Mouse (Mus musculus) intestine, embryonic 16.5 days (tissue): Measurements from ENCODE around the gene Cyth2. TPM values are rescaled to one million over a fixed set of nuclear protein-coding genes. Genes with fewer than 3 reads are reported as not detected.
A peak's percentile ranks its signal among the peaks of the same experiment; 100 is the strongest.

ENCODE experiments used
- ATAC-seq: fragments of 200-750 bp; cut with Nextera tagmentation; 2 replicates; pipeline ENCODE4 v1.8.0; 2017; ENCODE audit warnings: moderate TSS enrichment, moderate library complexity
- H3K27ac ChIP-seq: fragments of 300-500 bp; sonication (generic); 2 replicates; pipeline ENCODE4 v1.5.1; 2014; ENCODE audit warnings: mild to moderate bottlenecking, low read length
- H3K27me3 ChIP-seq: fragments of 300-500 bp; sonication (generic); replicated peaks from 2 replicates; pipeline ENCODE4 v1.6.1; 2014; ENCODE audit warnings: low read length, control low read depth, mixed read lengths; ENCODE audit not compliant: control insufficient read depth, insufficient read depth
- H3K36me3 ChIP-seq: fragments of 300-500 bp; sonication (generic); 2 replicates; pipeline ENCODE4 v1.6.1; 2014; ENCODE audit warnings: low read length, control low read depth; ENCODE audit not compliant: control insufficient read depth, insufficient read depth
- H3K4me1 ChIP-seq: fragments of 300-500 bp; sonication (generic); 2 replicates; pipeline ENCODE4 v1.6.1; 2014; ENCODE audit warnings: low read length, control low read depth, mixed read lengths; ENCODE audit not compliant: control insufficient read depth, insufficient read depth
- H3K4me2 ChIP-seq: fragments of 300-500 bp; sonication (generic); 2 replicates; pipeline ENCODE4 v1.6.1; 2014; ENCODE audit warnings: low read depth, low read length, control low read depth
- H3K4me3 ChIP-seq: fragments of 300-500 bp; sonication (generic); 2 replicates; pipeline ENCODE4 v1.5.1; 2014; ENCODE audit warnings: mild to moderate bottlenecking, low read length
- H3K9ac ChIP-seq: fragments of 300-500 bp; sonication (generic); 2 replicates; pipeline ENCODE4 v1.6.1; 2014; ENCODE audit warnings: low read depth, low read length
- H3K9me3 ChIP-seq: fragments of 300-500 bp; sonication (generic); 2 replicates; pipeline ENCODE4 v1.6.1; 2016; ENCODE audit warnings: low read length, control low read depth; ENCODE audit not compliant: control insufficient read depth
- WGBS: fragments of 180-500 bp; shearing (Covaris S2); extraction: QIAGEN DNeasy Blood & Tissue Kit; methylation state at CpG from one replicate; pipeline ENCODE4 v1.1.7; 2014; 5-methylcytosine and 5-hydroxymethylcytosine counted together
- polyA plus RNA-seq: library from polyadenylated mRNA; unstranded; fragments of >200 nt; fragmentation: Nextera tagmentation; extraction: Ambion mirVana; gene quantifications from 2 replicates; pipeline ENCODE4 v1.2.1, GENCODE M21; 2015

The Cyth2 gene
- polyA plus RNA-seq, 1 experiment from 2014 or later: 77.1 TPM

GRCm38 (mm10) chr7:45815984-45816351 lies 1.6 kb upstream of the Cyth2 start:
- peaks cover 22% of the 10 kb centered on the region for H3K4me1 ChIP-seq
- WGBS: 54% methylated on average over 2 of the region's 2 CpGs
- no peak overlapping the region for H3K4me2 ChIP-seq
- peaks cover 13% of the 10 kb centered on the region; the same call in 1 of the 2 replicates for H3K36me3 ChIP-seq
- no peak overlapping the region for H3K27ac ChIP-seq
- ATAC-seq: no peak
- H3K9ac ChIP-seq: no peak overlapping the region
- H3K9me3 ChIP-seq: no peaks in the 10 kb centered on the region
- H3K27me3 ChIP-seq: no peaks in the 10 kb centered on the region
- no peak overlapping the region for H3K4me3 ChIP-seq

GRCm38 (mm10) chr7:45815323-45815983 lies 1.1 kb upstream of the Cyth2 start:
- no peaks in the 10 kb centered on the region for H3K27me3 ChIP-seq
- H3K4me1 ChIP-seq: peaks cover 22% of the 10 kb centered on the region
- no peak for ATAC-seq
- no peak overlapping the region for H3K9ac ChIP-seq
- 64% methylated on average over 10 of the region's 10 CpGs for WGBS
- H3K4me2 ChIP-seq: no peak overlapping the region
- no peaks in the 10 kb centered on the region for H3K9me3 ChIP-seq
- H3K36me3 ChIP-seq: peaks cover 14% of the 10 kb centered on the region; the same call in 1 of the 2 replicates
- no peak overlapping the region for H3K4me3 ChIP-seq
- H3K27ac ChIP-seq: no peak overlapping the region

- Histone ChIP-seq H3K27me3 (no peaks in the 10 kb centered on the region), H3K4me2 (peak overlapping the region; percentile 54), H3K4me3 (peak overlapping the region; percentile 37), H3K9me3 (no peaks in the 10 kb centered on the region), H3K4me1 (peaks cover 22% of the 10 kb centered on the region), H3K36me3 (peaks cover 16% of the 10 kb centered on the region; the same call in 1 of the 2 replicates), H3K9ac (no peak overlapping the region), H3K27ac (no peak overlapping the region)
- ATAC-seq: no peak
- 4% methylated on average over 5 of the region's 5 CpGs for WGBS
These were observed 460 bp upstream of the Cyth2 start for GRCm38 (mm10) chr7:45814841-45815240.

GRCm38 (mm10) chr7:45812921-45813320 lies 1.5 kb downstream of the Cyth2 start:
- Histone ChIP-seq H3K4me3 (peak overlapping the region; percentile 100), H3K4me2 (peak overlapping the region; percentile 85), H3K27me3 (no peaks in the 10 kb centered on the region), H3K9me3 (no peaks in the 10 kb centered on the region), H3K9ac (peak overlapping the region; percentile 99), H3K36me3 (peaks cover 28% of the 10 kb centered on the region), H3K27ac (no peak overlapping the region), H3K4me1 (peaks cover 22% of the 10 kb centered on the region)
- WGBS: 83% methylated on average over 8 of the region's 8 CpGs
- ATAC-seq: no peak

- Histone ChIP-seq H3K36me3 (peaks cover 36% of the 10 kb centered on the region), H3K9me3 (no peaks in the 10 kb centered on the region), H3K4me1 (peaks cover 15% of the 10 kb centered on the region), H3K9ac (no peak overlapping the region), H3K27ac (no peak overlapping the region), H3K4me2 (no peak overlapping the region), H3K27me3 (no peaks in the 10 kb centered on the region), H3K4me3 (no peak overlapping the region)
- 82% methylated on average over 14 of the region's 14 CpGs for WGBS
- no peak for ATAC-seq
These were observed 4.9 kb downstream of the Cyth2 start for GRCm38 (mm10) chr7:45809276-45810075.

- Histone ChIP-seq H3K4me1 (peaks cover 15% of the 10 kb centered on the region), H3K27me3 (no peaks in the 10 kb centered on the region), H3K4me2 (no peak overlapping the region), H3K27ac (no peak overlapping the region), H3K36me3 (peaks cover 36% of the 10 kb centered on the region), H3K9me3 (no peaks in the 10 kb centered on the region), H3K4me3 (no peak overlapping the region), H3K9ac (no peak overlapping the region)
- WGBS: 42% methylated on average over 10 of the region's 11 CpGs
- ATAC-seq: no peak
These were observed 5.9 kb downstream of the Cyth2 start for GRCm38 (mm10) chr7:45808471-45808870.

GRCm38 (mm10) chr7:45805941-45806340 lies 8.4 kb downstream of the Cyth2 start:
- WGBS: 56% methylated on average over 5 of the region's 5 CpGs
- no peak overlapping the region for H3K27ac ChIP-seq
- ATAC-seq: no peak

GRCm38 (mm10) chr7:45802551-45802950 lies 11.8 kb downstream of the Cyth2 start:
- H3K4me1 ChIP-seq: peaks cover 30% of the 10 kb centered on the region
- H3K9me3 ChIP-seq: no peaks in the 10 kb centered on the region
- H3K27ac ChIP-seq: no peak overlapping the region
- H3K36me3 ChIP-seq: peaks cover 5% of the 10 kb centered on the region; the same call in 1 of the 2 replicates
- H3K27me3 ChIP-seq: peaks cover 9% of the 10 kb centered on the region; the same call in 1 of the 2 replicates
- no peak overlapping the region for H3K9ac ChIP-seq
- H3K4me3 ChIP-seq: no peak overlapping the region
- no peak overlapping the region for H3K4me2 ChIP-seq
- 87% methylated on average over 6 of the region's 6 CpGs for WGBS
- no peak for ATAC-seq

More at GRCm38 (mm10) chr7:45805941-45806340, 8.4 kb downstream of the Cyth2 start:
- no peaks in the 10 kb centered on the region for H3K9me3 ChIP-seq
- no peaks in the 10 kb centered on the region for H3K27me3 ChIP-seq
- H3K9ac ChIP-seq: no peak overlapping the region
- peaks cover 3% of the 10 kb centered on the region; the same call in 1 of the 2 replicates for H3K4me1 ChIP-seq
- H3K4me2 ChIP-seq: no peak overlapping the region
- H3K4me3 ChIP-seq: no peak overlapping the region
- peaks cover 23% of the 10 kb centered on the region for H3K36me3 ChIP-seq

- Histone ChIP-seq H3K27ac (no peak overlapping the region), H3K4me3 (peak overlapping the region; percentile 33)
- ATAC-seq: peak; percentile 62
These were observed 13.0 kb downstream of the Cyth2 start for GRCm38 (mm10) chr7:45801348-45801747.

More at GRCm38 (mm10) chr7:45801348-45801747, 13.0 kb downstream of the Cyth2 start:
- WGBS: 3% methylated on average over 12 of the region's 12 CpGs
- H3K4me2 ChIP-seq: peak overlapping the region; percentile 52
- no peak overlapping the region for H3K9ac ChIP-seq
- no peaks in the 10 kb centered on the region for H3K36me3 ChIP-seq
- H3K9me3 ChIP-seq: no peaks in the 10 kb centered on the region
- H3K27me3 ChIP-seq: peaks cover 12% of the 10 kb centered on the region; the same call in 1 of the 2 replicates
- H3K4me1 ChIP-seq: peaks cover 33% of the 10 kb centered on the region
